Mouse (Mus musculus): ENCODE results near the gene Sbpl. TPM values are rescaled to one million over a fixed set of nuclear protein-coding genes. Genes with fewer than 3 reads are reported as not detected.

Sbpl gene
- polyA plus RNA-seq, 1 experiment from 2014 or later: not detected

DNA sequence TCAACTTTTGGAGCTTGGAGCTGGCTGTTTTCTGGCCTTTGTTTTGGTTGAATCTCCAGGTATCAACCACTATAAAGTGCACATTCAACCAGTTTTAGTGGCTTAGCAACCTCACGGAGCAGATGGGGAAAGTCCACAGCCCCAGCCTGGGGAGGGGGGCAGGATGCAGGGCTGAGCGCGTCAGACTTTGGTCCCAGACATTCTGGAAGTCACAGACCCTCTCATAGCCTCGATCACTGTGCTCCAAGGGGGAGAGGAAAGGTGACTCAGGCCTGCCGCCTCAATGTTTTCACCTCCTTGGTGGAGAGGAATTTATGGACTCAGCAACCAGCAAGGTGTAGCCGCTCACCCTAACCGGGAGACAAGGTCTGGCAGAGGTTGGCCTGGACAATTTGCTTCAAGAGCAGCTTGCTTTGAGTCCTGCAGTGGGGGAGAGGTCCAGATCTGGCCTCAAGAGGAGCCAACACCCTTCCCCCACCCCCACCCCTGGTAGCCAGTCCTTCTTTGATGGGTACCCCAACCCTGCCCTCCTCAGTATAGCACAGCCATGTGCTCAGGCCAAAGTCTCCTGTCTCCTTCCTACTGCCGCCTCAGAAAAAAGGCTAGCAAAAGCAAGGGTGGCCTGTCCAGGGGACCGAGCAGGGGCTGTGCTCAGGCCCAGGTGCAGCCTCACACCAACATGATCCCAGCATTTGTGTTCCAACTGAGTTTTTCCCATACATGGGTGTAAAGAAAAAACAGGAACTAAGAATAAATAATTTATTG, 37.9 kb upstream of the Sbpl start:
- no peaks in the 10 kb centered on the region for H3K27me3 ChIP-seq (ENCODE audit: control insufficient read depth, insufficient read depth, low read depth, low read length)
- ATAC-seq (ENCODE audit: low read depth): no peak
- H3K4me1 ChIP-seq (ENCODE audit: control insufficient read depth, low read depth, low read length): no peaks in the 10 kb centered on the region; the same call in 1 of the 2 replicates
- H3K4me2 ChIP-seq (ENCODE audit: low read depth, low read length): 0 out of 2 replicates have a peak overlapping the region, but pooled peaks have one; percentile 14
- H3K4me3 ChIP-seq (ENCODE audit: low read depth, low read length): no peak overlapping the region
- no peaks in the 10 kb centered on the region for H3K9me3 ChIP-seq (replicated peaks; ENCODE audit: control insufficient read depth, low read length)
- WGBS (ENCODE audit: insufficient replicate concordance): 63% methylated on average over 9 of the region's 9 CpGs
- H3K27ac ChIP-seq (ENCODE audit: low read length): no peak overlapping the region
- H3K9ac ChIP-seq (ENCODE audit: low read depth, low read length): no peak overlapping the region
- no peaks in the 10 kb centered on the region for H3K36me3 ChIP-seq (ENCODE audit: control insufficient read depth, insufficient read depth)

DNA sequence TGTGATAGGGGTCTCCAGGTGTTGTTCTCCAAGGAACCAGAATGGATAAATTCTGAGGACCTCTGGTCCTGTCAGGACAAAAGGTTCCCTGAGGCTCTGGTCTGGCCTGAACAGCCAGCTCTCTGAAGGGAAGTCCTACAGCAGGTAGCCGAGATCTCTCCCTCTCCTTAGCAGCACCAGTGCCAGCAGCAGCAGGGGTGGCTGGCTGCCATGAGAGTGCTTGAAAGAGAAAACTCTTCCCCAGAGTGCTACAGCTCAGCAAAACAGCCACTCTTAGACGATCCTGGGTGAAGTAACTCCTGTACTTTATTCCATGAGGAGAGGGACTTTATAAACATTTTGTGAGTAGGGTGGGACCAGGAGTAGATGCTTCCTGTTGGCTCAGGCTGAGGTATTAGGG, 34.7 kb upstream of the Sbpl start:
- H3K4me3 ChIP-seq (ENCODE audit: low read depth, low read length): no peak overlapping the region
- no peaks in the 10 kb centered on the region for H3K27me3 ChIP-seq (ENCODE audit: control insufficient read depth, insufficient read depth, low read depth, low read length)
- no peaks in the 10 kb centered on the region for H3K9me3 ChIP-seq (replicated peaks; ENCODE audit: control insufficient read depth, low read length)
- no peak for ATAC-seq (ENCODE audit: low read depth)
- no peaks in the 10 kb centered on the region for H3K36me3 ChIP-seq (ENCODE audit: control insufficient read depth, insufficient read depth)
- no peak overlapping the region for H3K27ac ChIP-seq (ENCODE audit: low read length)
- no peak overlapping the region for H3K9ac ChIP-seq (ENCODE audit: low read depth, low read length)
- H3K4me2 ChIP-seq (ENCODE audit: low read depth, low read length): no peak overlapping the region
- no peaks in the 10 kb centered on the region; the same call in 1 of the 2 replicates for H3K4me1 ChIP-seq (ENCODE audit: control insufficient read depth, low read depth, low read length)
- 24% methylated on average over 2 of the region's 2 CpGs for WGBS (ENCODE audit: insufficient replicate concordance)

DNA sequence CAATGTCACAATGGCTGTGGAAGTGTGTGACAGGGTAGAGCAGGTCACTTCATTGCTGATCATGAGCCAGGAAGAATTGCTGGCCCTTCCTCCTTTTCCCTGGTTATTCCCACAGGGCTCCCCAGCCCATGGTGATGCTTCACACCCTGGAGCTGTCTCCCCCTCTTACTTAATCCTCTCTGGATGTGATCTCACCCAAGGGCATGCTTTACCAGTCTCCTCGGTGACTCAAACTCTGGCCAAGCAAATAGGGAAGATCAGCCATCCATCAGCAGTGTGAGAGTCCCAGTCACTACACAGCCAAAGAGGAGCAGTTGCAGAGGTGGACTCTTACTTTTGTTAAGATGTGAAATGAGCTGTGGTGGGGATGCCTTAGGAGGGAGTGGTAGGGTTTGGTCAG, 29.9 kb upstream of the Sbpl start:
- no peak for ATAC-seq (ENCODE audit: low read depth)
- H3K36me3 ChIP-seq (ENCODE audit: control insufficient read depth, insufficient read depth): no peaks in the 10 kb centered on the region
- 62% methylated on average over 1 of the region's 1 CpGs for WGBS (ENCODE audit: insufficient replicate concordance)
- no peak overlapping the region for H3K4me2 ChIP-seq (ENCODE audit: low read depth, low read length)
- no peaks in the 10 kb centered on the region for H3K27me3 ChIP-seq (ENCODE audit: control insufficient read depth, insufficient read depth, low read depth, low read length)
- H3K4me1 ChIP-seq (ENCODE audit: control insufficient read depth, low read depth, low read length): peaks cover 4% of the 10 kb centered on the region
- no peaks in the 10 kb centered on the region for H3K9me3 ChIP-seq (replicated peaks; ENCODE audit: control insufficient read depth, low read length)
- no peak overlapping the region for H3K27ac ChIP-seq (ENCODE audit: low read length)
- H3K4me3 ChIP-seq (ENCODE audit: low read depth, low read length): no peak overlapping the region
- no peak overlapping the region for H3K9ac ChIP-seq (ENCODE audit: low read depth, low read length)

DNA sequence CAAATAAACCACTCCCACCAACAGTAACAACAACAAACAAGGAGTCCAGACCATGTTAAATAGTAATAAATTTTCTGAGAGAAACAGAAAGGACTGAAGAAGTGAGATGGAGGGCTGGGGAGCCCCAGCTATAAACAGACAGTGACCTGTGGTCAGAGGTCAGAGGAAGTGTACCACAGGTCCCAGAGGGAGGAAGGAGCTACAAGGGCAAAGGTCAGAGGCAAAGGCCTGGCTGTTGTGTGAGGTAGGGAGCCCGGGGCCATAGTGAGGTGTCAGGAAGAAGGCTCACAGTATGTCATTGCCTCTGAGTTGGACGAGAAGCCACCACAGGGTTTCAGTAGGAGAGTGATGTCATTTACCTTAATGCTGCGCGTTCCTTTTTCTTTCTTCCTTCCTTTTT, 27.8 kb upstream of the Sbpl start:
- Histone ChIP-seq H3K4me3 (ENCODE audit: low read depth, low read length) (no peak overlapping the region), H3K4me2 (ENCODE audit: low read depth, low read length) (no peak overlapping the region), H3K36me3 (ENCODE audit: control insufficient read depth, insufficient read depth) (no peaks in the 10 kb centered on the region), H3K4me1 (ENCODE audit: control insufficient read depth, low read depth, low read length) (peaks cover 4% of the 10 kb centered on the region), H3K27me3 (ENCODE audit: control insufficient read depth, insufficient read depth, low read depth, low read length) (no peaks in the 10 kb centered on the region), H3K27ac (ENCODE audit: low read length) (no peak overlapping the region), H3K9ac (ENCODE audit: low read depth, low read length) (no peak overlapping the region), H3K9me3 (replicated peaks; ENCODE audit: control insufficient read depth, low read length) (no peaks in the 10 kb centered on the region)
- peak; percentile 39; the same call in 1 of the 2 replicates for ATAC-seq (ENCODE audit: low read depth)
- 28% methylated on average over 4 of the region's 4 CpGs for WGBS (ENCODE audit: insufficient replicate concordance)

DNA sequence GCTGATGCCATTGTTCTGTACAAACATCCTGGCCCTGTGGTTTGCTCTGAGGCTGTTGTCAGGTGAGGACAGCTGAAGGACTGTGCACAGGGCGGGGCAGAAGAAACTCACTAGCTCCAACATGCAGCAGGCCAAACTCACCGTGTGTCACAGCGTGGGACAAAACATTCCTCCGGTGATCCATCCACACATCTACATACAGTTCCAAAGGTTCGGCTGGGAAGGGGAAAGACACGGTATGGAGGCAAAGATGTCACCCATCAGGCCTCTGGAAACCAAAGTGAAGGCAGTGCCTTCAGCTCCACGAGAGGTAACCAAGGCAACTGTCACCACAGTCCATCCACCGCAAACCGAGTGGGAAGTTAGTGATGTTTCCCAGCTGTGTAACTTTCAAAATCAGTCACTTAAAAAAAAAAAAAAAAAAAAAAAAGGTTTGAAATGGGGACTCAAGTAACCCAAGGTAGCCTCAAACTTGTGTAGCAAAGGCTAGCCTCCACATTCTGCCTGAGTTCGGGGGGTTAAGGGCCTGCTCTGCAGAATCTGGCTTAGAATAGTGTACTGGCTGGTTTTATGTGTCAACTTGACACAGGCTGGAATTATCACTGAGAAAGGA, 25.3 kb upstream of the Sbpl start, which contains the start of gene Prss30:
Gene Prss30, minus strand, starts transcription at position 270 of the 613 bp plus-strand sequence.
- no peaks in the 10 kb centered on the region for H3K9me3 ChIP-seq (replicated peaks; ENCODE audit: control insufficient read depth, low read length)
- WGBS (ENCODE audit: insufficient replicate concordance): 61% methylated on average over 10 of the region's 10 CpGs
- no peak within 1 kb of the TSS for H3K9ac ChIP-seq (ENCODE audit: low read depth, low read length)
- no peaks in the 10 kb centered on the region for H3K36me3 ChIP-seq (ENCODE audit: control insufficient read depth, insufficient read depth)
- no peak for ATAC-seq (ENCODE audit: low read depth)
- no peak within 1 kb of the TSS for H3K27ac ChIP-seq (ENCODE audit: low read length)
- no peak within 1 kb of the TSS for H3K4me2 ChIP-seq (ENCODE audit: low read depth, low read length)
- H3K27me3 ChIP-seq (ENCODE audit: control insufficient read depth, insufficient read depth, low read depth, low read length): no peaks in the 10 kb centered on the region
- no peak within 1 kb of the TSS for H3K4me3 ChIP-seq (ENCODE audit: low read depth, low read length)
- H3K4me1 ChIP-seq (ENCODE audit: control insufficient read depth, low read depth, low read length): peaks cover 4% of the 10 kb centered on the region

DNA sequence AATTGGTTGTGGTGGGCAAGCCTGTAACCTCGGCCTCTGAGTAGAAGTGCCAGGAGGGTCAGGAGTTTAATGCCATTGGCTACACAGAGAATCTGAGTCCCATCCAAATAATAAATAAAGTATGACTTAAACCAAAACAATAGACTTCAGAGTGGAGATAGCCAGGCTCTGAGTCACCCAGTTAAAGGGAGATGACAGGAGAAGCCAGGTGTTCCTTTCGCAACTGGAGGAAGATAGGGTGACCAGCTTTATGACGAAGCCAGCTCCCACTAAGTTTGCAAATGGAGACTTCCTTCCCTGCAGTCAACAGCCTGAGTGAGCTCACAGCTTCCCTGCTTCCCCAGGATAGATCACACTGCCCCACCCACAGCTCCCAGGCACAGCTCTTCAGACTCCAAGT, 24.4 kb upstream of the Sbpl start:
- ATAC-seq (ENCODE audit: low read depth): no peak
- H3K9ac ChIP-seq (ENCODE audit: low read depth, low read length): no peak overlapping the region
- H3K4me1 ChIP-seq (ENCODE audit: control insufficient read depth, low read depth, low read length): peaks cover 4% of the 10 kb centered on the region
- H3K36me3 ChIP-seq (ENCODE audit: control insufficient read depth, insufficient read depth): no peaks in the 10 kb centered on the region
- no peak overlapping the region for H3K27ac ChIP-seq (ENCODE audit: low read length)
- H3K4me3 ChIP-seq (ENCODE audit: low read depth, low read length): no peak overlapping the region
- no peak overlapping the region for H3K4me2 ChIP-seq (ENCODE audit: low read depth, low read length)
- H3K9me3 ChIP-seq (replicated peaks; ENCODE audit: control insufficient read depth, low read length): no peaks in the 10 kb centered on the region
- H3K27me3 ChIP-seq (ENCODE audit: control insufficient read depth, insufficient read depth, low read depth, low read length): no peaks in the 10 kb centered on the region
- WGBS (ENCODE audit: insufficient replicate concordance): 64% methylated on average over 3 of the region's 3 CpGs

DNA sequence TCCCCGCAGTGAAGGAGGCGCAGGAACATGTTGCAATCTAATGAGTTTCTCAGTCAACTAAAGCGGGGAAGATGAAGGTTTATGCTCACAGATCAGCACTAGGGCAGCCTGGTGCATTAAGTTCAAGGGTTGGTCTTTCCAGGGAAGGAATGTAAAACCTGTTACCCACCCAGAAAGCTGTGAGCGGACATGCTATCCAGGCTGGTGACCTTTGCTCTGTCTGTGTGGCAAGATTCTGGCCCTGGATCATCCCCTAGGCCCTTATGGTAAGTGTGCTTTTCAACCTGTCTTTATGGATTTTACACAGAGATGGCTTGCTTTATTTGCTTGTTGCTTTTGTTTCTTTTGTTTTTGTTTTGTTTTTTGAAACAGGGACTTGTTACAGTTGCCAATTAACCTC, 21.6 kb upstream of the Sbpl start:
- H3K36me3 ChIP-seq (ENCODE audit: control insufficient read depth, insufficient read depth): no peaks in the 10 kb centered on the region
- no peak overlapping the region for H3K9ac ChIP-seq (ENCODE audit: low read depth, low read length)
- no peak overlapping the region for H3K27ac ChIP-seq (ENCODE audit: low read length)
- H3K4me1 ChIP-seq (ENCODE audit: control insufficient read depth, low read depth, low read length): no peaks in the 10 kb centered on the region
- H3K27me3 ChIP-seq (ENCODE audit: control insufficient read depth, insufficient read depth, low read depth, low read length): no peaks in the 10 kb centered on the region
- no peak overlapping the region for H3K4me3 ChIP-seq (ENCODE audit: low read depth, low read length)
- no peak for ATAC-seq (ENCODE audit: low read depth)
- WGBS (ENCODE audit: insufficient replicate concordance): 59% methylated on average over 4 of the region's 4 CpGs
- H3K4me2 ChIP-seq (ENCODE audit: low read depth, low read length): no peak overlapping the region
- no peaks in the 10 kb centered on the region for H3K9me3 ChIP-seq (replicated peaks; ENCODE audit: control insufficient read depth, low read length)

DNA sequence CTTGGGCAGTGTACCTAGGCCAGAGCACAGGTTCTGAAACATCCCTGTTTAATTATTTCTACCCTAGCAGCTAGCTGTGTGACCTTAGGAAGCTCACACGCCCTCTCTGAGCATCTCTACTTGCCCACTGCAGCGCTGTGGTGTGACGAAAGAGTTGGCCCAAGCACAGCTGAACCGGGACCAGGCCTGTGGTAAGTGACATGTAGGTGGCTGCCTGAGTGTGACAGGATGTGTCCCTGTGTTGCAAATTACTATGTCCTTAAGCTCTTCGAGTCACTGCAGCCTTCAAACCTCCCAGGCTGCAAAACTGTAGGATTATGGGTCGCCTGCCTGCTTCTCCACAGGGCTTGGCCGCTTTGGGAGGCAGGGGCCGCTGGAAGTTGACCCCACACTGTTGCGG, 16.2 kb upstream of the Sbpl start:
- ATAC-seq (ENCODE audit: low read depth): no peak
- no peak overlapping the region for H3K4me3 ChIP-seq (ENCODE audit: low read depth, low read length)
- WGBS (ENCODE audit: insufficient replicate concordance): 61% methylated on average over 9 of the region's 9 CpGs

DNA sequence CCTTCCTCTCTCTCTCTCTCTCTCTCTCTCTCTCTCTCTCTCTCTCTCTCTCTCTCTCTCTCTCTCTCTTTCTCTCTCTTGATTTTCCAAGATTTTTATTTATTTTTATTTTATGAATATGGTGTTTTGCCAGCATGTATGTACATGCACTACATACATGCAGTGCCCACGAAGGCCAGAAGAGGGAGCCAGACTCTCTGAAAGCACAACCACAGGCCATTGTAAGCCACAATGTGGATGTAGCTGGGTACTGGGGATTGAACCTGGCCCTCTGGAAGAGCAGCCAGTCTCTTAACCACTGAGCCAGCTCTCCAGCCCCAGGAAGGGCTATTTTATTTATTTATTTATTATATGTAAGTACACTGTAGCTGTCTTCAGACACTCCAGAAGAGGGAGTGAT, 14.2 kb upstream of the Sbpl start:
- no peak overlapping the region for H3K4me3 ChIP-seq (ENCODE audit: low read depth, low read length)
- WGBS (ENCODE audit: insufficient replicate concordance): 7% methylated on average over 1 of the region's 1 CpGs
- H3K4me2 ChIP-seq (ENCODE audit: low read depth, low read length): no peak overlapping the region
- H3K36me3 ChIP-seq (ENCODE audit: control insufficient read depth, insufficient read depth): no peaks in the 10 kb centered on the region
- H3K9ac ChIP-seq (ENCODE audit: low read depth, low read length): no peak overlapping the region
- no peak overlapping the region for H3K27ac ChIP-seq (ENCODE audit: low read length)
- no peaks in the 10 kb centered on the region for H3K4me1 ChIP-seq (ENCODE audit: control insufficient read depth, low read depth, low read length)
- ATAC-seq (ENCODE audit: low read depth): no peak
- no peaks in the 10 kb centered on the region for H3K27me3 ChIP-seq (ENCODE audit: control insufficient read depth, insufficient read depth, low read depth, low read length)
- H3K9me3 ChIP-seq (replicated peaks; ENCODE audit: control insufficient read depth, low read length): no peaks in the 10 kb centered on the region

More for the DNA sequence above, 16.2 kb upstream of the Sbpl start:
- H3K9me3 ChIP-seq (replicated peaks; ENCODE audit: control insufficient read depth, low read length): no peaks in the 10 kb centered on the region
- no peak overlapping the region for H3K9ac ChIP-seq (ENCODE audit: low read depth, low read length)
- H3K36me3 ChIP-seq (ENCODE audit: control insufficient read depth, insufficient read depth): no peaks in the 10 kb centered on the region
- no peak overlapping the region for H3K27ac ChIP-seq (ENCODE audit: low read length)
- H3K27me3 ChIP-seq (ENCODE audit: control insufficient read depth, insufficient read depth, low read depth, low read length): no peaks in the 10 kb centered on the region
- no peak overlapping the region for H3K4me2 ChIP-seq (ENCODE audit: low read depth, low read length)
- no peaks in the 10 kb centered on the region for H3K4me1 ChIP-seq (ENCODE audit: control insufficient read depth, low read depth, low read length)

Data from liver, embryonic 16.5 days (tissue).